In the genomic region with DNA sequence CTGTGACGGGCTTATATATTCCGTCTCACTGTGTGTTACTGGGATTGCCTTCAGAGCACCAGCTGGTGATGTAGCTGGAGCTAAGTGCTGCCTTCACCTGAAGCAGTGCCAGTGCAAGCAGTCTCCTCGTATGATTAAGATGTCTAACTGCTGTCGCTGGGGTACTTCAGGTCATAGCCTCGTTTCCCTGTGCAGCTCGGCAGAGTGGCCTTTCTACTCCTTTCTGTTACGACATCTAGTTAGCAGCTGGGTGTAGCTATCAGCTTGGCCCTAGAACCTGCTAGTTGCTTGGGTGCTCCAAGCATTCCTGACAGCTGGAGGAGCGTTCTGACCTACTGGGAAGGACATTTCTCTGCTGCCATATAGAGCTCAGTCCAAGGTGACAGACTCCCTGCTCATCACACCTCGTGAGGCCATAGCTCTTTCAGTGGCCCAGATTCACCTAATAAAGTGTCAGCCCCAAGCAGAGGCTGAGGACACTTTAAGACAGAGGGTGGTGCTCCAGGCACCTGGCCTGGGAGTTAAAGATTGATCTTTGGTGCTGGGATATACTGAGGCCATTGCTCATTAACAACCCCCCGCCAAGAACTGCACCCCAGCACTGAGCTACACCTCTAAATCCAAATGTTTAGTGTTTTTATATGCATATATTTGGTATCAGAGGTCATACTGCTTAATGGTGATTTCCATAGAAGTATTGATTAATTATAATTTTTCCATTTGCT, we compare ENCODE assay signal across 21 mouse cellular contexts. TPM values are rescaled to one million over a fixed set of nuclear protein-coding genes. Genes with fewer than 3 reads are reported as not detected.
A peak's percentile ranks its signal among the peaks of the same experiment; 100 is the strongest.
DNase-seq lines count a peak whose midpoint lies in the region; ATAC-seq and TF ChIP-seq lines count a peak whose summit lies in the region.
"Had no signal": no experiment of that assay in that cellular context is flagged by ENCODE, and none has a peak within 500 bp of the region (broad histone marks: within the 10 kb centered on the region; RNA-seq: fewer than 3 reads in every experiment).

No protein-coding gene starts in this region.

- H3K9ac ChIP-seq in forebrain, postnatal 0 days: no peak overlapping the region
- no peak overlapping the region for H3K9ac ChIP-seq in heart, embryonic 15.5 days
- H3K9ac ChIP-seq in heart, embryonic 12.5 days: no peak overlapping the region
- no peak overlapping the region for H3K9ac ChIP-seq in heart, postnatal 0 days (replicated peaks; ENCODE audit: low read depth, low read length)
- H3K9ac ChIP-seq in kidney, postnatal 0 days (ENCODE audit: low read depth, low read length): no peak overlapping the region
- H3K9ac ChIP-seq: forebrain, embryonic 15.5 days; hindbrain, embryonic 14.5 days; limb, embryonic 12.5 days; liver, embryonic 15.5 days; midbrain, embryonic 12.5 days; neural tube, embryonic 15.5 days had no signal

- H3K9me3 ChIP-seq in forebrain, postnatal 0 days (ENCODE audit: low read length): no peaks in the 10 kb centered on the region
- H3K9me3 ChIP-seq in forebrain, embryonic 10.5 days: no peaks in the 10 kb centered on the region
- H3K9me3 ChIP-seq in heart, embryonic 15.5 days (replicated peaks): no peaks in the 10 kb centered on the region
- no peaks in the 10 kb centered on the region for H3K9me3 ChIP-seq in heart, embryonic 12.5 days (replicated peaks)
- H3K9me3 ChIP-seq in heart, postnatal 0 days (replicated peaks; ENCODE audit: control insufficient read depth, low read length): no peaks in the 10 kb centered on the region
- H3K9me3 ChIP-seq in kidney, postnatal 0 days (replicated peaks; ENCODE audit: low read length): no peaks in the 10 kb centered on the region
- H3K9me3 ChIP-seq: forebrain, embryonic 15.5 days; limb, embryonic 12.5 days; liver, embryonic 15.5 days; midbrain, embryonic 12.5 days; neural tube, embryonic 15.5 days had no signal

- DNase-seq in forebrain, postnatal 0 days: no peak
- DNase-seq in forebrain, embryonic 10.5 days (ENCODE audit: extremely low spot score, low spot score): no peak
- DNase-seq in heart, postnatal 0 days (ENCODE audit: low spot score): peak; percentile 55
- DNase-seq in kidney, postnatal 0 days (ENCODE audit: low spot score): no peak
- no peak for DNase-seq in spleen, postnatal 14 days (ENCODE audit: low spot score in 2 of 2)
- DNase-seq in right cerebral cortex, postnatal 4 days: no peak
- DNase-seq: cerebellum, postnatal 14 days; gastrocnemius, postnatal 25 days; retina, postnatal 1 day; thymus, postnatal 25 days had no signal

- H3K27ac ChIP-seq in forebrain, postnatal 0 days (ENCODE audit: low read depth, low read length): no peak overlapping the region
- no peak overlapping the region for H3K27ac ChIP-seq in forebrain, embryonic 10.5 days
- H3K27ac ChIP-seq in heart, embryonic 15.5 days: peak overlapping the region; percentile 42; the same call in 1 of the 2 replicates
- H3K27ac ChIP-seq in heart, embryonic 12.5 days (ENCODE audit: poor library complexity, severe bottlenecking): no peak overlapping the region
- peak overlapping the region; percentile 70 for H3K27ac ChIP-seq in heart, postnatal 0 days (ENCODE audit: low read depth)
- no peak overlapping the region for H3K27ac ChIP-seq in kidney, postnatal 0 days
- H3K27ac ChIP-seq: forebrain, embryonic 15.5 days; hindbrain, embryonic 14.5 days; layer of hippocampus, adult 2 months; left cerebral cortex, adult 2 months; limb, embryonic 12.5 days; liver, embryonic 15.5 days; macrophage; midbrain, embryonic 12.5 days; neural tube, embryonic 15.5 days had no signal

- no peak for TF ChIP-seq EP300 in heart, postnatal 0 days (IDR thresholded peaks at IDR 0.05; ENCODE audit: low read depth)

- no peaks in the 10 kb centered on the region for H3K4me1 ChIP-seq in forebrain, postnatal 0 days (ENCODE audit: insufficient read depth)
- H3K4me1 ChIP-seq in forebrain, embryonic 10.5 days: no peaks in the 10 kb centered on the region
- H3K4me1 ChIP-seq in heart, embryonic 15.5 days (replicated peaks): peaks cover 10% of the 10 kb centered on the region
- peaks cover 4% of the 10 kb centered on the region for H3K4me1 ChIP-seq in heart, embryonic 12.5 days (replicated peaks)
- H3K4me1 ChIP-seq in heart, postnatal 0 days (ENCODE audit: control insufficient read depth, insufficient read depth): 0 out of 2 replicates have a peak, but pooled peaks cover 4% of the 10 kb centered on the region
- H3K4me1 ChIP-seq in kidney, postnatal 0 days (replicated peaks; ENCODE audit: insufficient read depth, low read length): no peaks in the 10 kb centered on the region
- H3K4me1 ChIP-seq: forebrain, embryonic 15.5 days; limb, embryonic 12.5 days; liver, embryonic 15.5 days; midbrain, embryonic 12.5 days; neural tube, embryonic 15.5 days had no signal

- peaks cover 73% of the 10 kb centered on the region for H3K36me3 ChIP-seq in forebrain, postnatal 0 days (ENCODE audit: insufficient read depth)
- H3K36me3 ChIP-seq in forebrain, embryonic 10.5 days (replicated peaks): peaks cover 96% of the 10 kb centered on the region
- H3K36me3 ChIP-seq in heart, embryonic 15.5 days: peaks cover 73% of the 10 kb centered on the region
- H3K36me3 ChIP-seq in heart, embryonic 12.5 days: peaks cover 93% of the 10 kb centered on the region
- peaks cover 71% of the 10 kb centered on the region for H3K36me3 ChIP-seq in heart, postnatal 0 days (replicated peaks; ENCODE audit: control insufficient read depth, insufficient read depth, low read length)
- H3K36me3 ChIP-seq in kidney, postnatal 0 days (ENCODE audit: insufficient read depth, low read length): peaks cover 61% of the 10 kb centered on the region

- no peaks in the 10 kb centered on the region for H3K27me3 ChIP-seq in forebrain, postnatal 0 days (ENCODE audit: insufficient read depth, low read length)
- H3K27me3 ChIP-seq in forebrain, embryonic 10.5 days (ENCODE audit: poor library complexity, severe bottlenecking): no peaks in the 10 kb centered on the region
- H3K27me3 ChIP-seq in heart, embryonic 15.5 days: no peaks in the 10 kb centered on the region
- no peaks in the 10 kb centered on the region for H3K27me3 ChIP-seq in heart, embryonic 12.5 days (replicated peaks)
- no peaks in the 10 kb centered on the region for H3K27me3 ChIP-seq in heart, postnatal 0 days (ENCODE audit: control insufficient read depth, insufficient read depth, low read length)
- no peaks in the 10 kb centered on the region for H3K27me3 ChIP-seq in kidney, postnatal 0 days (ENCODE audit: insufficient read depth, low read length)
- H3K27me3 ChIP-seq: forebrain, embryonic 15.5 days; limb, embryonic 12.5 days; liver, embryonic 15.5 days; midbrain, embryonic 12.5 days; neural tube, embryonic 15.5 days had no signal

- WGBS in forebrain, postnatal 0 days: 85% methylated on average over 10 of the region's 10 CpGs
- WGBS in forebrain, embryonic 10.5 days: 93% methylated on average over 10 of the region's 10 CpGs
- 65% methylated on average over 10 of the region's 10 CpGs for WGBS in heart, embryonic 15.5 days
- 71% methylated on average over 10 of the region's 10 CpGs for WGBS in heart, embryonic 12.5 days
- WGBS in heart, postnatal 0 days: 53% methylated on average over 10 of the region's 10 CpGs
- 69% methylated on average over 10 of the region's 10 CpGs for WGBS in kidney, postnatal 0 days

- H3K4me3 ChIP-seq in forebrain, postnatal 0 days (ENCODE audit: low read depth, low read length): no peak overlapping the region
- H3K4me3 ChIP-seq in forebrain, embryonic 10.5 days: no peak overlapping the region
- H3K4me3 ChIP-seq in heart, embryonic 15.5 days: no peak overlapping the region
- H3K4me3 ChIP-seq in heart, embryonic 12.5 days: no peak overlapping the region
- H3K4me3 ChIP-seq in heart, postnatal 0 days (ENCODE audit: low read depth, low read length): no peak overlapping the region
- H3K4me3 ChIP-seq in kidney, postnatal 0 days (replicated peaks; ENCODE audit: low read depth, low read length): no peak overlapping the region
- H3K4me3 ChIP-seq: forebrain, embryonic 15.5 days; layer of hippocampus, adult 2 months; left cerebral cortex, adult 2 months; limb, embryonic 12.5 days; liver, embryonic 15.5 days; midbrain, embryonic 12.5 days; neural tube, embryonic 15.5 days had no signal

- ATAC-seq in forebrain, postnatal 0 days: 0 out of 2 replicates have a peak, but pooled peaks have one; percentile 18
- ATAC-seq in heart, embryonic 15.5 days (replicated peaks; ENCODE audit: insufficient number of reproducible peaks, insufficient read depth, low FRiP score, low read depth): no peak; the same call in 1 of the 2 replicates
- no peak for ATAC-seq in heart, embryonic 12.5 days (ENCODE audit: insufficient number of reproducible peaks, low FRiP score)
- ATAC-seq in heart, postnatal 0 days (ENCODE audit: insufficient read depth, low read depth): peak; percentile 80
- 0 out of 2 replicates have a peak, but pooled peaks have one; percentile 40 for ATAC-seq in kidney, postnatal 0 days (replicated peaks; ENCODE audit: low FRiP score, low read depth)
- ATAC-seq: forebrain, embryonic 15.5 days had no signal

- TF ChIP-seq CTCF in forebrain, postnatal 0 days (IDR thresholded peaks at IDR 0.05; ENCODE audit: low read depth): no peak
- no peak for TF ChIP-seq CTCF in heart, postnatal 0 days (IDR thresholded peaks at IDR 0.05; ENCODE audit: low read depth)
- TF ChIP-seq CTCF in kidney, postnatal 0 days (IDR thresholded peaks at IDR 0.05; ENCODE audit: low read depth): no peak

- H3K4me2 ChIP-seq in forebrain, postnatal 0 days (ENCODE audit: low read depth): no peak overlapping the region
- no peak overlapping the region for H3K4me2 ChIP-seq in heart, embryonic 15.5 days
- no peak overlapping the region for H3K4me2 ChIP-seq in heart, embryonic 12.5 days
- H3K4me2 ChIP-seq in heart, postnatal 0 days (ENCODE audit: low read depth, low read length): no peak overlapping the region
- no peak overlapping the region for H3K4me2 ChIP-seq in kidney, postnatal 0 days (ENCODE audit: low read length)
- H3K4me2 ChIP-seq: forebrain, embryonic 15.5 days; hindbrain, embryonic 14.5 days; limb, embryonic 12.5 days; liver, embryonic 15.5 days; midbrain, embryonic 12.5 days; neural tube, embryonic 15.5 days had no signal

RNA-seq across cellular contexts. Expression of a gene that starts 13.1 kb away (rescaled TPM):
- 2.5 and 7.2 TPM in 2 replicates for total RNA-seq in forebrain, postnatal 0 days (2014; rRNA removed)
- 1.8 and 3.5 TPM in 2 replicates for polyA plus RNA-seq in forebrain, postnatal 0 days (2015; fragmentation: Nextera tagmentation; extraction: Ambion mirVana)
- 16.7 and 21.5 TPM in 2 replicates for polyA plus RNA-seq in forebrain, embryonic 10.5 days (2016; fragmentation: Nextera tagmentation; extraction: Ambion mirVana)
- polyA plus RNA-seq in heart, embryonic 15.5 days (2015; fragmentation: Nextera tagmentation; extraction: Ambion mirVana): 3.8 and 7.8 TPM in 2 replicates
- polyA plus RNA-seq in heart, embryonic 12.5 days (2016; fragmentation: Nextera tagmentation; extraction: Ambion mirVana): 6.1 and 8.1 TPM in 2 replicates
- total RNA-seq in heart, postnatal 0 days (2014; rRNA removed; ENCODE audit: low replicate concordance): 3.5 and 40.9 TPM in 2 replicates
- 1.6 and 2.0 TPM in 2 replicates for polyA plus RNA-seq in heart, postnatal 0 days (2015; fragmentation: Nextera tagmentation; extraction: Ambion mirVana)
- polyA plus RNA-seq in kidney, postnatal 0 days (2015; fragmentation: Nextera tagmentation; extraction: Ambion mirVana): 6.3 and 6.9 TPM in 2 replicates

RNA-seq across cellular contexts. Expression of a gene that starts 13.3 kb away (rescaled TPM):
- 21.2 and 24.9 TPM in 2 replicates for total RNA-seq in forebrain, postnatal 0 days (2014; rRNA removed)
- 27.3 and 29.5 TPM in 2 replicates for polyA plus RNA-seq in forebrain, postnatal 0 days (2015; fragmentation: Nextera tagmentation; extraction: Ambion mirVana)
- polyA plus RNA-seq in forebrain, embryonic 10.5 days (2016; fragmentation: Nextera tagmentation; extraction: Ambion mirVana): 68.2 and 69.3 TPM in 2 replicates
- 86.6 and 99.9 TPM in 2 replicates for polyA plus RNA-seq in heart, embryonic 15.5 days (2015; fragmentation: Nextera tagmentation; extraction: Ambion mirVana)
- 70.6 and 71.9 TPM in 2 replicates for polyA plus RNA-seq in heart, embryonic 12.5 days (2016; fragmentation: Nextera tagmentation; extraction: Ambion mirVana)
- total RNA-seq in heart, postnatal 0 days (2014; rRNA removed; ENCODE audit: low replicate concordance): 75.9 and 85.0 TPM in 2 replicates
- 91.1 and 106 TPM in 2 replicates for polyA plus RNA-seq in heart, postnatal 0 days (2015; fragmentation: Nextera tagmentation; extraction: Ambion mirVana)
- 117 and 118 TPM in 2 replicates for polyA plus RNA-seq in kidney, postnatal 0 days (2015; fragmentation: Nextera tagmentation; extraction: Ambion mirVana)

RNA-seq across cellular contexts. Expression of a gene that starts 42.0 kb away (rescaled TPM):
- 596 and 608 TPM in 2 replicates for total RNA-seq in forebrain, postnatal 0 days (2014; rRNA removed)
- 592 and 640 TPM in 2 replicates for polyA plus RNA-seq in forebrain, postnatal 0 days (2015; fragmentation: Nextera tagmentation; extraction: Ambion mirVana)
- 137 and 141 TPM in 2 replicates for polyA plus RNA-seq in forebrain, embryonic 10.5 days (2016; fragmentation: Nextera tagmentation; extraction: Ambion mirVana)
- polyA plus RNA-seq in heart, embryonic 15.5 days (2015; fragmentation: Nextera tagmentation; extraction: Ambion mirVana): 105 and 126 TPM in 2 replicates
- polyA plus RNA-seq in heart, embryonic 12.5 days (2016; fragmentation: Nextera tagmentation; extraction: Ambion mirVana): 113 and 117 TPM in 2 replicates
- total RNA-seq in heart, postnatal 0 days (2014; rRNA removed; ENCODE audit: low replicate concordance): 82.7 and 129 TPM in 2 replicates
- 86.8 and 90.9 TPM in 2 replicates for polyA plus RNA-seq in heart, postnatal 0 days (2015; fragmentation: Nextera tagmentation; extraction: Ambion mirVana)
- polyA plus RNA-seq in kidney, postnatal 0 days (2015; fragmentation: Nextera tagmentation; extraction: Ambion mirVana): 52.6 and 61.3 TPM in 2 replicates

Comparison
In these comparisons a context has a peak if more than half of its experiments do, and no peak if none do; other contexts are left out.
1. ATAC-seq: peak in forebrain, postnatal 0 days (single experiment), heart, postnatal 0 days (single experiment) and kidney, postnatal 0 days (single experiment); none in heart, embryonic 15.5 days (single experiment) and heart, embryonic 12.5 days (single experiment).
2. H3K27ac ChIP-seq: peak in heart, embryonic 15.5 days (single experiment) and heart, postnatal 0 days (single experiment); none in forebrain, postnatal 0 days (single experiment), forebrain, embryonic 10.5 days (single experiment), heart, embryonic 12.5 days (single experiment) and kidney, postnatal 0 days (single experiment).